Mouse (Mus musculus) cerebellum, postnatal 4 days (tissue): ENCODE results near the gene Greb1.

Experiments
- DNase-seq, 2 experiments: peaks; one replicate each; pipeline ENCODE4 v3.0.0; 2022; ENCODE audit warnings: low spot score in 2 of 2, mixed read lengths in 1 of 2

The Greb1 gene

DNA sequence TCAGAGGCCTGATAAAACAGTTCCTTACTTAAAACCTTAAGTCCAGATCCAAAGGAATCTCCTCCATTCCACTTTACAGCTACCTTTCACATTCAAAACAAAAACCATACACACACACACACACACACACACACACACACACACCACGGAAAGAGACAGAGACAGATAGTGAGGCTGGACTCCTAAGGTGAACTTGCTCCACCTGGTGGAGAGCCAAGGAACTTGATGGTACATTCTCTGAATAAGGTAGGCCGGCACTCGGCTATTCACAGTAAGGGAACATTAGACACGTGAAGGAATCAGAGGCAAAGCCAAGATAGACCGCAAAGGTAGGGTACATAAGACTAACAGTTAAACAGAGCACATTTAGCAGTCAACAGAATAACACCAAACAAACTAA lies 4.8 kb upstream of the Greb1 start:
- DNase-seq: peak; percentile 60 to 81

DNA sequence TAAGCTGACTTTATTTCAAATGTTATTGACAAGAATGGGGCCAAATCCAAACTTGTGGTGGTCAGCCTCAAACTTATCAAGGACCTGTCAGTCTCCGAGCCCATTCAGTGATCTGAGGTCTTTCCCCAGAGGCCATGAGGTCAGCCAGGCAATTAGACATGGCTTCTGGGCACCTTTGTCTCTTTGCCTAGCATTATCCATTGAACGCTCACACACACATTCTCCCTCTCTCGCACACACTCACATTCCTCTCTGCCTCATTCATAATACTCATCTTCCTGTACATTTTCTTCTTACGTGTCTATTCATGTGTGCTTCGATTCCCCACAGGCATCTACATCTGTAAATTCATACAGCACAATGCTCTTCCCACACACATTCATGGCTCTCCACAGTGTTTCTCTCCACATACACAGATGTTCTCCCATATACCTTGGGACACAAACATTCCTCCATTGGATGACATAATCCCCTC lies 3.3 kb upstream of the Greb1 start:
- no peak for DNase-seq

DNA sequence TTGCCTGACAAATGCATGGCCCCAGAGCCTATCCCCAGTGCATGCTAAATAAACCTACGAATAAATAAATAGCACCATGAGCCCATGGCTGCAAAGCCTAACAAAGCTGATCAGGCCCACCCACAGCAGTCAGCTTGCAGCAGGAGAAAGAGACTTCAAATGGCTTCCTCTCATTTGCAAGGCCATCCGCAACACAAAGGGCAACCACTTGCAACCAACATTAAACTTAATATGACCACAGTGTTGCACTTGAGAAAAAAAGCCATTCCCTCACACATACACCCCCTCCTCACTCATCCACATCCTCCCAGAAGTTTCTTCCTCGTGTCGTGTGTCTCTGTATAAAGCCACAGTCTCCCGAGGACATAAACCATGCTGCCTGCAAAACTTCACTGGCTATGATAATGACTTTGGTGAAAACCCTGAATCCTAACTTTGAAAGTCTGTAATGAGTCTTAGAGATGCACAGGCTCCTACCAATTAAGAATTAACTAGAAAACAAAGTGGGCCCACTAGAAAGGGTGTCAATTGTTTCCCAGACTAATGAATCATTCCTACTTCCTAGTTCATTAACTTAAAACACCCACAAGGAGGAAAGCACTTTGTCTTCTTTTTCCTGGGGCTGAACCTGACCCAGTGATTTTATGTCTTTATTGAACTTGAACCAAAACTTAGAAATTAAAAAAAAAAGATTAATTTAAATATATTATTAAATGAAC lies 2.7 kb upstream of the Greb1 start:
- no peak for DNase-seq

DNA sequence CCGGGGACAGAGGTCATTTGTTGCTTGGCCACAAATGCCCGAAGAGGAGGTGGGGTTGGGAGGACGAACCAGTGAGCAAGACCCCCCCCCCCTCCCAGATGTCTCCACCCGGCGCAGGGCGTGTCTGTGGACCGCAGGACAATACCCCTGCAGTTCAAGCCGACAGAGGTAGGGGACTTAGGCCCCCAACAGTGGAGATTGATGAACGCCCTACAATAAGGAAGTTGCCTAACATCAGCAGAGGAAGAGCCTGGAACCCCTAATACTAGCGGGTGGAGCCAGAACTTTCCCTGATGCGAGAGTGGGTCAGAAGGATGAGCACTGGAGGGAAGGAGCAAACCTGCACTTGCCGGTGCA lies 251 bp upstream of the Greb1 start:
- DNase-seq: no peak

DNA sequence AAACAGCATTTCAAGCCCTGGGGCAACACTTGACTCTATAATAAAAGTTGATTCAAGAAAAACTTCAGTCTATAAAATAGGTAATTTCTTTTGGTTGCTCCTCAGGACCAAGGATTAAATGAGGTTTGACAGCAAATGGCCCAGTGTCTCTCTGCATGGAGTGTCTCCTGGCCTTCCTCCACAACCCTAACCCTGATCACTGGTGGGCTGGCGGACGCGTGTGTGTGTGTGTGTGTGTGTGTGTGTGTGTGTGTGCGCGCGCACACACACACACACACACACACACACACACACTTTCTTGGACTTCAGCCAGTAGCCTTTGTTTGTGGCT lies 793 bp downstream of the Greb1 start:
- DNase-seq: no peak

DNA sequence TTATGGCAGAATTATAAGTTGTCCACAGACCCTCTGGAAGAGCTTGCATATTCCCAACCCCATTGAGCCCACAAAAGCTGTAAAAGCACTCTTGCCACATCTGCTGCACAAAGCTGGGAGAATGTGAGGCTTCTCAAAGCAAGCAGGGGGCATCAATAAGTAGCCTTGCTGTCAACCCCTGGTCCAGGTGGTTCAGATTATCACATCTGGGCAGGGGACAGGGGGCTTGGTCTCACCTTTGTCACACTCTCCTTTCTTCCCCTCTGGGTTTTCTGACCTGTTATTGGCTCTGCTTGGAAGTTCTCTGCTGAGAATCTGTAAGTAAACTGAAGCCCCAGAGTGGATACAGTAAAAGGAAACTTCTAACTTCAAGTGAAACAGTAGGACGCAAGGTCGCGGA lies 1.8 kb downstream of the Greb1 start:
- no peak for DNase-seq

DNA sequence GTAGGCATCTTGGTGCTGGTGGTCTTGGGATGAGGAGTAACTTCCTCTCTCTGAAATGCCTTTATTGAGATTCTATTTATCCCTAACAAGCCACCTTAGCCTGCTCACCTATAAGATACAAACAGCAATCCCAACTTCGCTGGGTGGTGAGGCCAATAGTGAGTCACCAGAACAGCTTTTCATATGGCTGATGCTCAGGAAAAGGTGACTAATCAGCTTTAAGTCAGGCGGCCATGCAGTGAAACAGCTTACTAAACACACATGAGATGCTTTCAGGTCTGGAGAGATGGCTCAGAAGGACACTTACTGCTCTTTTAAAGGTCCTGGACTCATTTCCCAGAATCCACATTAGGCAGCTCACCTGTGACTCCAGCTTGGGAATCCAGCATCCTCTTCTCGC lies 4.9 kb downstream of the Greb1 start:
- DNase-seq: no peak

DNA sequence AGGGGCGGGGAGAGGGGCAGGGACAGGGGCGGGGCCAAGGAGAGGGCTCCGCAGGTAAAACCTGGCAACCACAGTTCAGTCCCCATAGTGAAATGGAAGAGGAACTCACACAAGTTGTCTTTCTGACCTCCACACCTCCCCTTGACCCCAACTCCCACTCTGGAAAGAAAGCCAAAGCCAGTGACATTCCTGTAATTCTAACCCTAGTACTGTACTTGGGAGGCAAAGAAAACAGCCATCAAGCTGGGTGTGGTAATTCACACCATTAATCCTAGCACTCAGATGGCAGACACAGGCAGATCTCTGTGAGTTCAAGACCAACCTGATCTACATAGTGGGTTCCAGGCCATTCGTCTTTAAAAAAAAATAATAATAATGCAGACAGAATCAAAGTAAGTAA lies 7.3 kb downstream of the Greb1 start:
- DNase-seq: no peak

DNA sequence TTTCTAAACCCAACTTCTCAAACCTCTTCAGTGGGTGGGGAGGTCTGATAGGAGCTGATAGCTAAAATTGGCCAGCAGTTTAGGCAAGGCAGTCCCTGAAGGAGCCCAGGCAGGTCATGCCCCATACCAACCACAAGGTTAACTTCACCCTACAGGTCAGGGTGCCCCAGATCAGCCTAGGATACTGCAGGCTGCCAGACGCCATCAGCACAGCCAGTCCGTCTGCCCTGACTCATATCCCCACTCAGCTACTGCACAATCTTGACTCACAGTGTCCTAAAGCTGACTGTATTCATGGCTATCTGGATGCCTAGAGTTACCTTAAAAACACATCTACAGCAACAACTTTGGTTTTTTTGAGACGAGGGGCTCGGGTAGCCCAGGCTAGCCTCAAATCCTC lies 10.2 kb downstream of the Greb1 start:
- DNase-seq: no peak

DNA sequence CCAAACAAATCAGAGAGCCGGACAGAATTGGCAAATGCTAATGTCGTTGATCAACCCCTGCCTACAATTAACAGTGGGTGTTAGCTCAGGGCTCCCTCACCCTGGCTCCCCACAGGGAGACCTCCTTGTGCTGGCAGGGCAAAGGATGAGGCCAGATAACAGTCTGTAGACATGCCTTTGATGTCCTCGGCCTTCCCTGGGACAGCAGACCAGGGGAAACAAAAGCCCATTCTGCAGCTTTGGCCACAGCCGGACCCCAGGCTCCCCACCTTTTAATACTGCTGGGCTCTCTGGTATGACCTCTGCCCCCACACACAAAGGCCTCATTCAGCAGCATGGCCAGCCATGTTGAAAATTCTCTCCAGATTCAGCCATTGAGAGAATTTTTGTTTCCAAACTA lies 10.9 kb downstream of the Greb1 start:
- no peak for DNase-seq

DNA sequence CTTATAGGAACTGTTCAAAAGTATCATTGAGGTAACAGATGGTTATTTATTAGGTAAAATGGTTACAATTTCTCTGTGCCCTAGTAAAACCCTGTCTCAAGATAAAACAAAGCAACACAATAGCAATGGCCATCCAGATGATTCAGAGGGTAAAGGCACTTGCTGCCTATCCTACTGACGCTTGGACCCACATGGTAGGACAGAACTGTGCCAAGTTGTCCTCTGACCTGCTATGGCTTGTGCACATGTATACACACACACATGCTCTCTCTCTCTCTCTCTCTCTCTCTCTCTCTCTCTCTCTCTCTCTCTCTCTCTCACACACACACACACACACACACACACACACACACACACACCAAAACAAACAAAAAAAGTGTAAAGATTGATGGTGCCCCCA lies 11.5 kb downstream of the Greb1 start:
- DNase-seq: no peak

DNA sequence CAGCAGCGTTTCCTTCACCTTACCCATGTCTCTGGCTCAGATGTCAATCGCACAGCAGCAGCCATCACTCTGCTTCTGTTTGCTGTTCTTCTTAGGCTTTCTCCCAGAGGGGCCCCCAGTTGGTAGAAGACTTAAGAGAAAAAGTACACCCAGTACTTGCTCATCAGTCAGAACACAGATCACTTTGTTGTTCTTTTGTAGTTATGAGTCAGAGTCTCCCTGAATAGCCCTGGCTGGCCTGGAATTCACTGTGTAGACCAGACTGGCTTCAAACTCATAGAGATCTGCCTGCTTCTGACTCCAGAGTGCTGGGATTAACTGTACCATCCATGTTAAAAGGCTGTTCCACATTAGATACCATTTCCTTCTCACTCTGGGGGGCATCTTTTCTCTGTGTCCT lies 12.1 kb downstream of the Greb1 start:
- no peak for DNase-seq

DNA sequence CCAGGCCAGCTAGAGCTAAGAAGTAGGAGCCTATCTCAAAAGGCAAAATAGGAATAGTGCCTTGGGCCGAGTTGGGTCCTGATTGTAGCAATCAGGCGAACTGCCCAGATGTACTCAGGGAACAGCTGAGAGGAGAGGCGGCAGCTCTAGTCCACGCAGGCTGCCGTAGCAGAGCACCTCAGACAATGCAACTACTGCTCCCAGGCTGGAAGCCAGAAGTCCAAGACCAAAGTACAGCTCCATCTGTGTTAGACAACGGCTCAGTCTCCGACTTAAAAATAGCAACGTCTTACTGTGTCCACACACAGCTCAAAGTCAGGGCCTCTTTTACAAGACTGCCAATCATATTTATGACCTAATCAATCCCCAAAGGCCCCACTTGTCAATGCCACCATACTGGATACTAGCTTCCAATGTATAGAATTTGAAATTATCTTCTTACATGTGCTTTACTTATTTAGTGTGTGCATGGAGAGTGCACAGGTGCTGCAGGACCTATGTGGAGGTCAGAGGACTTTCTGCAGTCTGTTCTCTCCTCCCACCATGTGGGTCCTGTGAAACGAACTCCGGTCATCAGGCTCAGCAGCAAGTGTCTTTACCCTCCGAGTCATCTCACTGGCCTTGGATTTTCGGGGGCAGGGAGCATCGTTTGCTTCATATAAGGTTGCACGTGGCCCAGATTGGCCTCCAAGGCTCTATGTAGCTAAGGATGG lies 19.5 kb downstream of the Greb1 start:
- DNase-seq: no peak

DNA sequence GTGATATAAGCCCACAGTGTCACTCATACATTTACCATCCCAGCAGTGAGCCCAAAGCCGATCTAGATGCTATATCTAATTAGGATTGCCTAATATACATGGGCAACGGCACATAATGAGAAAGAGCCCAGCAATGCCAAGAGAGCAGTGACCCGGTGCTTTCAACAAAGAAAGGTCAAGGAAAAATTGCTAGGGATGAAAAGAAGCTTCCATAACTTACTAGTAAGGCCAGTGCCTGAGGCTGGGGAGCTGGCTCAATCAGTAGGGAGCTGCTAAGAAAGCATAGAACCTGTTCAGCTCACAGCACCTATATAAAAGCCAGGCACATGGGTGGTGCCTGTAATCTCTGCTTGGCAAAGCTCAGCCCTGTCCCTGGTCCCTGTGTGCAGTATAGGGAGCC lies 20.4 kb downstream of the Greb1 start:
- no peak for DNase-seq

DNA sequence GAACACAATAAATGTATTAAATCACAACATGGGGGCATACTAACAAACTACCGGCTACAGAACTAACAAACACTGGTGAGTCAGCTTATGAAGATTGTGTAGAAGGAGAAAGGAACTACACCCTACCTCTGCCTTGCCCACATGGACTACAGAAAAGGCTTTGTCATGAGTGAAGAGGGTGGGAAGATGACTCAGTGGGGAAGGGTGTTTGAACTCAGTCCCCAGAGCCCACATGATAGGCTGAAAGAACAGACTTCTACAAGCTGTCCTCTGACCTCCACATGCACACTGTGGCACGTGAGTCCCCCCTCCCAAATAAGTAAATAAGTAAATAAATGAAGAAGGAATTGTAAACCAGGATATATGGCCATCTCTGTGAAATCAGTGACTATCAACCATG lies 21.5 kb downstream of the Greb1 start:
- DNase-seq: no peak

DNA sequence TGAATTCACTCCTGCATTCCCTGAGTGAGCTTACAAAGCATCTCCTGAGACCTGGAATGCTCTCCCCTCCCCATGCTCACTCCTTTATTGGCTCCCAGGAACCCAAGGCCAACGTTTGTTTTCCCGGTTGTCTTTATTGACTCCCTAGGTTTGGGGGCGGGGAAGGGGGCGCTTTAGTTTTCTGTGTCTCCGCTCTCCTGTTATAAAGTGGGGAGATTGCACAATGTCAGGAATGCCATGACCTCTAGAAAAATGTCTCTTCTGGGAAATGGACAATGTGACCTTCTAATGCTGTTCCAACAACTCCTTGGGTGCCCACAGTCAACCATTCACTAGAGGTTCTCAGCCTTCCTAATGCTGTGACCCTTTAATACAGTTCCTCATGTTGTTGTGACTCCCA lies 22.2 kb downstream of the Greb1 start:
- DNase-seq: no peak

DNA sequence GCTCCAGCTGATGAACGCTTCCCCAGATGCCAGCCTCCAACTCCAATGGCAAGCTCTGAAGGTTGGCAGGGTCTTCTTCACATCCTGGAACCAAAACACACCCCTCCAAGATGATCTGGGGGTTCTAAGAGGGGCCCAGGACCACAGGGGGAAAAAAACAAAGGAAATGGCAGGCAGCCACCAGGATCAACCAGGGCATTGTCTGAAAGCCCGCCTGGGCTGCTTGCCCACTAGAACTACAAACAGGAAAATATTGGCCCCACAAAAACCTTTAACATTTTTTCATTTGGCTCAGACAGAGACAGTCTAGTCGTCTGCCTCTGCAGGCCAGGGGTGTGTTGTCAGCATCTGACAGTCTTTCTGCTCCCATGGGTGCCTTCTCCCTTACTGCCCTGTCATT lies 25.3 kb downstream of the Greb1 start:
- no peak for DNase-seq

DNA sequence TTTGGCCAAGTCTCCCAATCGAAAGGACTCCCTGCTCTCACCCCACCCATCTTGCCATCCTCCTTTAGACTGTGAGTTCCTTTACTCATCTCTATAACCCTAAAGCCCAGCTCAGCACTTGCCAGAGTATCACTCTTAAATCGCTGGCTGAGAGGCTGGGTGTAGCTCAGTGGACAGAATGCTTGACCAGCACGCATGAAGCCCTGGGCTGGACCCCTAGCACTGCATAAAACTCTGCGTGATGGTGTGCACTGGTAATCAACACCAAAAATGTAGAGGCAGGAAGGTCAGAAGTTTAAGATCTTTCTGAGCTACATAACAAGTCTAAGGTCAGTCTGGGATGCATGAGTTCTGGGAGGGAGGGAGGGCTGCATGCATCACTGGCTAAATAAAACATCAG lies 26.1 kb downstream of the Greb1 start:
- no peak for DNase-seq

DNA sequence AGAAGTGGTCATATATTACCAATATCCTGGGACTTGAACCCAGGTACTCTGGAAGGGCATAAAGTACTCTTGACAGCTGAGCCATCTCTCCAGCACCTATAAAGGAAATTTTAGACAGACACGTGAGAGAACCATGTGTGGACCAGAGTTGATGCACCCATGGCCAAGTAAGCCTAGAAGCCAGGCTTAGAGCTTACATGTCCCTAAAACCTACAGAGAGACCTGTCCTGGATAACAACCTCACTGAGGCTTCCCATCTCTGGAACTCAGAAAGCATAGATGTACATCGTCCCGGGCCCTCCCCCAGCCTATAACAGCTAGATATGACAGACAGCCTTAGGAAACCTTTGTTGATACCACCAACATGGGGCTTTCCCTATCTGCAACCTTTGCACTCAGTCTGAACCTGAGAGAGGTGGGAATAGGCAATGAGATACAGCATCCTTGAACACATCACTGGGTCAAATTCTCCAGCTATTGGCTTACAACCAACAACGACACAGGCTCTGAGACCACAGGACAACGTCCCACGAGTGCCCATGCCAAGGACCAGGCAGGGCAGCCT lies 31.0 kb downstream of the Greb1 start:
- no peak for DNase-seq

DNA sequence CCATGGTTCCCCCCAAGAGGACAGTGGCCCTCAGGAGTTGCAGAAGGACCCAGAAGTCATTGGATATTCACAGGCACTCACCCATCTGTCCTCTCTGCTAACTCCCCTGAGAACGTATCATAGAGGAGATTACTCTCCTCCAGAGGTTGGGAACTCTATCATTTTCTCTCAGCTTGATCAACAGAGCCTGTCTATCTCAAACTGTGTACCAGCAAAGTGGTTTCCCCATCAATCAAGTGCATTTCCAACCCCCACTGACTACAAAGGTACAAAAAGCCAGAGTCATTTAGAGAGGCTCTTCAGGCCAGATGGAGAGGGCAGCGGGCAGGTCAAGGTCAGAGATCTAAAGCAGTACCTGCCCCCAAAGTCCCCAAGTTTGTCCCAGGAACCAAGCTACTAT lies 32.0 kb downstream of the Greb1 start:
- DNase-seq: no peak

DNA sequence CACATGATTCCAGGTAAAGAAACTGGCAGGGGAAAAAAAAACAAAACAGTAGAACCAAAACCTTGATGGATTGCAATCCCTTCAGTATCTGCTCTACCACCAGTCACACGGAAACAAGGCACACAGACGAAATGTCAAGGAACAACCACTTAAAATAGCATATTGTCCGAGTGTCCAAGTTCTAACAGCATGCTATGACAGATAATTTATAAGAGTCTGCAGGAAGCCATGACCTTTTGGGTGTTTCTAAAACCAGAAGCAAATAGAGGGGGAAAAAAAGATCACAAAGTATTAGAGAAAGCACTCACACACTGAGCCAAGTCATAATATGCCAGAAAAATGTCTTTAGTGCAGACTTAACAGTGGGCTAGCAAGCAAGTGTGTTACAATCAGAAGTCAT lies 32.4 kb downstream of the Greb1 start:
- DNase-seq: no peak

DNA sequence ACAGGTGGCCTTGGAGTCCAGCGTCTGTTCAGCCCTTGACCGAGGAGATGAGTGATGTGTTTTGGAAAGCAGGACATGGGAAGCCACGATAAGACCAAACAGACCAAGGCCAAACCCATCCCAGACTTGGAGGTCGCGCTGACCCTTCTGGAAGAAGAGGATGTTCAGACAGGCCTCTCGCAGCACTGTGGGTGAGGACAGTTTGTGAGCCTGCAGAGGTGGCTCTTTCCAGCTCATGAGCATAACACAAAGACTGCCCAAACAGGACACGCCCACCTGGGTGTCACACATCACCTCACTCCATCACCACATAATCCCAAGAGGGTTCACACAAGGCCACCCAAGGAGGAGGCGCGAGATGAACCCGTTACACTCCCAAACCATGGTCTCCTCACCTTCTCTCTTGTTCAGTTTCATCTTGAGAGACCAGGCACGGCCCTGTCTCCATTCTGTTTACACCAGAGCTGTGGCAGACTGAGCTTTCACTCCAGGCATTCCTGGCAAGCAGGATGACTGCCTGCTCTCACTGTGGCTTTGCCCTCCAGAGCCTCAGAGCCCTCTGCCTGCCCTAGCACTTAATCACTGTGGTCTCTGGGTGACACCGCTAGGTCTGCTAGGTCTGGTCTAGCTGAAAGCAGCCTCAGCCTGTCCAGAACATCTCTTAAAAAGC lies 35.8 kb downstream of the Greb1 start:
- no peak for DNase-seq
